Mouse (Mus musculus) CH12.LX (cell line): ENCODE measurements at regions not wholly inside any gene's neighbourhood (a gene's known extent, or its start where the extent isn't known, plus 50 kb on each side); places are given as distances from the start of the nearest gene placed in this dataset.

Experiments
- DNase-seq: peaks from one replicate; pipeline ENCODE4 v3.0.0-alpha.2; 2013; ENCODE audit errors: extremely low read depth
- H3K27ac ChIP-seq: 2 replicates; pipeline ENCODE4 v1.5.1; 2012; ENCODE audit warnings: low read depth, mild to moderate bottlenecking, control low read depth, moderate library complexity; ENCODE audit not compliant: insufficient read depth
- H3K27me3 ChIP-seq: replicated peaks from 2 replicates; pipeline ENCODE3; 2012; ENCODE audit warnings: inconsistent platforms
- H3K36me3 ChIP-seq, 2 experiments: replicated peaks in 1 of 2; 2 replicates each; pipeline versions ENCODE3 to v1.6.1; 2012; ENCODE audit warnings: inconsistent platforms in 1 of 2, low read length in 1 of 2, mild to moderate bottlenecking in 1 of 2, mixed read lengths in 1 of 2, moderate library complexity in 1 of 2; ENCODE audit not compliant: control insufficient read depth in 1 of 2, insufficient read depth in 1 of 2
- H3K4me1 ChIP-seq, 2 experiments: 2 replicates each; pipeline ENCODE4 v1.6.1; 2012; ENCODE audit warnings: inconsistent platforms in 1 of 2, moderate library complexity in 1 of 2; ENCODE audit not compliant: insufficient read depth in 2 of 2, control insufficient read depth in 1 of 2
- H3K4me2 ChIP-seq: 2 replicates; pipeline ENCODE4 v1.6.1; 2012; ENCODE audit warnings: low read depth, mild to moderate bottlenecking, control low read depth; ENCODE audit not compliant: poor library complexity, insufficient read depth, severe bottlenecking
- H3K4me3 ChIP-seq, 3 experiments: fragments of 150-350 bp in 1 of 3; sonication (generic) in 1 of 3; replicated peaks in 1 of 3; 2 replicates each; pipeline versions ENCODE3 to v1.5.1; 2011 to 2012; ENCODE audit warnings: low read depth in 2 of 3, low read length in 2 of 3, mild to moderate bottlenecking in 2 of 3, moderate library complexity in 2 of 3, control low read depth in 1 of 3, improper control_type of control experiment in 1 of 3, inconsistent platforms in 1 of 3, mixed read lengths in 1 of 3; ENCODE audit not compliant: poor library complexity in 1 of 3
- H3K79me2 ChIP-seq: replicated peaks from 2 replicates; pipeline ENCODE4 v1.6.1; 2012; ENCODE audit warnings: mild to moderate bottlenecking, moderate library complexity; ENCODE audit not compliant: control insufficient read depth, poor library complexity, insufficient read depth, severe bottlenecking; ENCODE audit errors: extremely low read depth
- H3K9ac ChIP-seq: 2 replicates; pipeline ENCODE4 v1.6.1; 2012; ENCODE audit warnings: low read depth, mild to moderate bottlenecking, control low read depth, moderate library complexity; ENCODE audit not compliant: insufficient read depth
- H3K9me3 ChIP-seq: replicated peaks from 2 replicates; pipeline ENCODE3; 2012; ENCODE audit warnings: low read length, inconsistent platforms, mixed read lengths
- CHD1 ChIP-seq: IDR thresholded peaks from 2 replicates; pipeline ENCODE4 v1.6.1; 2012; ENCODE audit warnings: low read depth, low read length, improper control_type of control experiment, inconsistent platforms
- CTCF ChIP-seq, 2 experiments: IDR thresholded peaks in 1 of 2; conservative IDR thresholded peaks in 1 of 2; 2 replicates each; pipeline ENCODE4 v1.5.1; 2011 to 2012; ENCODE audit warnings: low read depth in 2 of 2, low read length in 2 of 2, improper control_type of control experiment in 1 of 2, inconsistent platforms in 1 of 2, mild to moderate bottlenecking in 1 of 2, moderate library complexity in 1 of 2
- E2F4 ChIP-seq: IDR thresholded peaks from 2 replicates; pipeline ENCODE4 v1.6.1; 2011; ENCODE audit warnings: low read depth, low read length, improper control_type of control experiment; ENCODE audit not compliant: insufficient replicate concordance
- EP300 ChIP-seq: IDR thresholded peaks from 2 replicates; pipeline ENCODE4 v1.6.1; 2011; ENCODE audit warnings: low read length, improper control_type of control experiment
- HCFC1 ChIP-seq: IDR thresholded peaks from 2 replicates; pipeline ENCODE4 v1.6.1; 2012; ENCODE audit warnings: low read depth, mild to moderate bottlenecking, inconsistent platforms, low read length, improper control_type of control experiment
- IRF4 ChIP-seq: IDR thresholded peaks from 2 replicates; pipeline ENCODE4 v1.6.1; 2014; ENCODE audit warnings: low read depth, mild to moderate bottlenecking, inconsistent platforms, low read length, improper control_type of control experiment
- JUN ChIP-seq: IDR thresholded peaks from 2 replicates; pipeline ENCODE4 v1.6.1; 2011; ENCODE audit warnings: low read depth, mild to moderate bottlenecking, low read length, improper control_type of control experiment, moderate library complexity; ENCODE audit not compliant: insufficient read depth
- KAT2A ChIP-seq: IDR thresholded peaks from 2 replicates; pipeline ENCODE4 v1.6.1; 2012; ENCODE audit warnings: low read length, improper control_type of control experiment, inconsistent platforms; ENCODE audit not compliant: insufficient replicate concordance
- MAX ChIP-seq: IDR thresholded peaks from 2 replicates; pipeline ENCODE4 v1.6.1; 2011; ENCODE audit warnings: low read length, improper control_type of control experiment
- MAZ ChIP-seq: IDR thresholded peaks from 2 replicates; pipeline ENCODE4 v1.6.1; 2012; ENCODE audit warnings: low read depth, mild to moderate bottlenecking, inconsistent platforms, low read length, improper control_type of control experiment, moderate library complexity
- MXI1 ChIP-seq: IDR thresholded peaks from 2 replicates; pipeline ENCODE4 v1.6.1; 2011; ENCODE audit warnings: mild to moderate bottlenecking, low read depth, low read length, improper control_type of control experiment
- MYC ChIP-seq: IDR thresholded peaks from 2 replicates; pipeline ENCODE4 v1.6.1; 2011; ENCODE audit warnings: low read depth, mild to moderate bottlenecking, improper control_type of control experiment, low read length
- NRF1 ChIP-seq: IDR thresholded peaks from 2 replicates; pipeline ENCODE4 v1.6.1; 2014; ENCODE audit warnings: low read depth, mild to moderate bottlenecking, inconsistent platforms, low read length, improper control_type of control experiment, moderate library complexity
- RCOR1 ChIP-seq: conservative IDR thresholded peaks from 2 replicates; pipeline ENCODE4 v1.6.1; 2012; ENCODE audit warnings: low read depth, mild to moderate bottlenecking, inconsistent platforms, low read length, improper control_type of control experiment
- SIN3A ChIP-seq: IDR thresholded peaks from 2 replicates; pipeline ENCODE4 v1.6.1; 2012; ENCODE audit warnings: low read length, improper control_type of control experiment, inconsistent platforms
- SMC3 ChIP-seq: IDR thresholded peaks from 2 replicates; pipeline ENCODE4 v1.6.1; 2011; ENCODE audit warnings: low read depth, low read length, improper control_type of control experiment
- TBP ChIP-seq: conservative IDR thresholded peaks from 2 replicates; pipeline ENCODE4 v1.6.1; 2011; ENCODE audit warnings: low read depth, low read length, improper control_type of control experiment
- UBTF ChIP-seq: IDR thresholded peaks from 2 replicates; pipeline ENCODE4 v1.6.1; 2012; ENCODE audit warnings: low read depth, mild to moderate bottlenecking, inconsistent platforms, low read length, improper control_type of control experiment, moderate library complexity
- USF1 ChIP-seq: IDR thresholded peaks from 2 replicates; pipeline ENCODE4 v1.6.1; 2014; ENCODE audit warnings: low read depth, mild to moderate bottlenecking, inconsistent platforms, low read length, improper control_type of control experiment
- USF2 ChIP-seq: conservative IDR thresholded peaks from 2 replicates; pipeline ENCODE4 v1.6.1; 2011; ENCODE audit warnings: low read depth, low read length, improper control_type of control experiment
- ZC3H11A ChIP-seq: IDR thresholded peaks from 2 replicates; pipeline ENCODE4 v1.6.1; 2012; ENCODE audit warnings: low read depth, mild to moderate bottlenecking, inconsistent platforms, low read length, improper control_type of control experiment
- ZKSCAN1 ChIP-seq: IDR thresholded peaks from 2 replicates; pipeline ENCODE4 v1.6.1; 2012; ENCODE audit warnings: low read depth, inconsistent platforms, low read length, improper control_type of control experiment, borderline replicate concordance
- ZMIZ1 ChIP-seq: IDR thresholded peaks from 2 replicates; pipeline ENCODE4 v1.6.1; 2012; ENCODE audit warnings: low read depth, mild to moderate bottlenecking, inconsistent platforms, low read length, improper control_type of control experiment
- dilution Hi-C: fragments of 300-500 bp; cut with MboI; formaldehyde crosslinking; loops from 2 replicates; pipeline ENCODE4 v1.14.3; 2020; ENCODE audit warnings: low sequenced_read_pairs; ENCODE audit not compliant: extremely low pct_unique_long_range_greater_than_20kb, extremely low pct_ligation_motif_present
- in situ Hi-C: fragments of 300-500 bp; cut with MboI; formaldehyde crosslinking; loops from 3 replicates; pipeline ENCODE4 v1.14.3; 2019; ENCODE audit warnings: low sequenced_read_pairs, low pct_ligation_motif_present, low pct_unique_long_range_greater_than_20kb, mixed read lengths

DNA sequence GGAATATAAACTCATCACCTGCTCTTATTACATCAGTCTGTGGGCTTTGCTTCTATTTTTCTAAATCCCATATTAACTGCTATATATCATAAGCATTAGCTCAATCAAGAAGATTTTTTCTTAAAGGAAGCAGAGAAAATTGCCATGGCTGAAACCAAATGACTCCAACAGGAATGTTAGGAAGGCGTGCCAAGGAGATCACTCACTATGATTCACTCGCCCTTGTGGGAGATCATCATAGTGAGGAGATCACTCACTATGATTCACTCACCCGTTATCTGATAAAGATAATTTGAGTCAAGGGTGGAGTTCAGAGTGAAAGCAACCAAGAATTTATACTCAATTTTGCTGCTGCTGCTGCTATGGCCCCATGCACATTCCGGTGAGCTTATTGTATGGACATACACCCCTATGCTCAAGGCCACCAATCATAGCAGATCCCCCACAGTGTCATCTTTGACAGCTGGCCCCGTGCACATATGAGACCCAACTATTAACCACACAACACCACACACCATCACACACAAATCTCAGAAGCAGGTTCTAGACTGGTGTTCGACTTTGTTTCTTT, 63.8 kb upstream of the Fer start:
- in situ Hi-C loops (no loop called here), dilution Hi-C loops (no loop called here)
- Histone ChIP-seq H3K4me3 (no peak overlapping the region), H3K4me1 (peaks cover 0 to 4% of the 10 kb centered on the region in 2 experiments; a peak in 1 of 4 replicates), H3K4me2 (no peak overlapping the region), H3K9ac (no peak overlapping the region), H3K27ac (no peak overlapping the region), H3K36me3 (no peaks in the 10 kb centered on the region), H3K9me3 (no peaks in the 10 kb centered on the region), H3K27me3 (no peaks in the 10 kb centered on the region), H3K79me2 (no peaks in the 10 kb centered on the region)
- TF ChIP-seq JUN = no peak
- TF ChIP-seq USF1 = no peak
- TF ChIP-seq ZKSCAN1 = no peak
- TF ChIP-seq SIN3A = no peak
- no peak for TF ChIP-seq USF2
- no peak for TF ChIP-seq IRF4
- TF ChIP-seq MYC = no peak
- no peak for TF ChIP-seq CTCF (conservative IDR thresholded peaks at IDR 0.05 in 1 of 2, IDR thresholded peaks at IDR 0.05 in 1 of 2; ENCODE audit: low read depth in 2 of 2, low read length in 2 of 2)
- TF ChIP-seq ZMIZ1 = no peak
- TF ChIP-seq KAT2A = no peak
- no peak for TF ChIP-seq MXI1
- TF ChIP-seq SMC3 = no peak
- no peak for TF ChIP-seq MAX
- TF ChIP-seq NRF1 = no peak
- no peak for TF ChIP-seq TBP
- TF ChIP-seq MAZ = no peak
- no peak for TF ChIP-seq RCOR1
- no peak for TF ChIP-seq EP300
- no peak for TF ChIP-seq ZC3H11A
- TF ChIP-seq UBTF = no peak
- no peak for DNase-seq

DNA sequence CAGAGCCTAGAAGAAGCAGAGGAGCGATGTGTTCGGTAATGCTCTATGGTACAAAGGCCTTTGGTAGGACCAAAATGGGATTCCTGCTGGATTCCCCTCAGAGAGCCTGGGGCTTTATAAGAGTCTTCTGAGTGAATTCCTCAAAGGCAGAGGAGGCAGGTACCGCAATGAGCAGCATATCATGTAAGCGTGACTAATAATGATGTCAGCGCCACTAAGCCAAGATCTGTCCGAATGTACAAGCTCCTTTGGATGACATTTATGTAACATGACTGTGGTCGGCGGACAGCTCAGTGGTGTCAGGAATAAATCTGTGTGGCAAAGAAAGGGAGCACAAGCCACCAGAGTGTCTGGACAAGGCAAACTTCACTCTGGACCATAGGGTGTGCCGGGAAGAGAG, 61.5 kb upstream of the Fer start:
- Histone ChIP-seq H3K36me3 (no peaks in the 10 kb centered on the region), H3K27me3 (no peaks in the 10 kb centered on the region), H3K9me3 (no peaks in the 10 kb centered on the region), H3K4me1 (peaks cover 0 to 4% of the 10 kb centered on the region in 2 experiments; a peak in 1 of 4 replicates), H3K9ac (no peak overlapping the region), H3K79me2 (no peaks in the 10 kb centered on the region), H3K4me3 (no peak overlapping the region), H3K4me2 (no peak overlapping the region), H3K27ac (no peak overlapping the region)
- no peak for TF ChIP-seq IRF4
- TF ChIP-seq E2F4 = no peak
- no peak for TF ChIP-seq CHD1
- TF ChIP-seq ZC3H11A = no peak
- no peak for TF ChIP-seq ZKSCAN1
- no peak for TF ChIP-seq HCFC1
- no peak for TF ChIP-seq SIN3A
- in situ Hi-C loops = no loop called here
- dilution Hi-C loops = no loop called here
- no peak for DNase-seq
